Mouse (Mus musculus): Measurements from ENCODE around the gene Pttg1ip.

The Pttg1ip gene

GRCm38 (mm10) chr10:77638956-77639355 lies 57.4 kb downstream of the Pttg1ip start:
- WGBS, result 75% methylated on average over 6 of the region's 6 CpGs

GRCm38 (mm10) chr10:77643160-77643559 lies 61.6 kb downstream of the Pttg1ip start:
- WGBS, result 71% methylated on average over 7 of the region's 7 CpGs

GRCm38 (mm10) chr10:77645571-77645970 lies 64.1 kb downstream of the Pttg1ip start:
- WGBS, result 90% methylated on average over 5 of the region's 5 CpGs

- 82% methylated on average over 1 of the region's 1 CpGs for WGBS
Measured at GRCm38 (mm10) chr10:77647461-77647860, 65.9 kb downstream of the Pttg1ip start.

GRCm38 (mm10) chr10:77647901-77648300 lies 66.4 kb downstream of the Pttg1ip start:
- WGBS, result 89% methylated on average over 8 of the region's 8 CpGs

Measured in cerebral cortex, adult 2 months (tissue).